Mouse (Mus musculus) large intestine, adult 2 months (tissue): ENCODE measurements around the gene Fgd3. TPM values are rescaled to one million over a fixed set of nuclear protein-coding genes. Genes with fewer than 3 reads are reported as not detected.

ENCODE experiments used
- DNase-seq: peaks from one replicate; pipeline ENCODE4 v3.0.0-alpha.2; 2012; ENCODE audit warnings: low read depth, low spot score
- WGBS: fragments of 180-500 bp; shearing (Covaris S2); methylation state at CpG from one replicate; pipeline ENCODE4 v1.1.7; 2018; 5-methylcytosine and 5-hydroxymethylcytosine counted together
- polyA plus RNA-seq: library from polyadenylated mRNA; depleted of rRNA; stranded (reverse); fragments of >200 nt; gene quantifications from 2 replicates; pipeline ENCODE4 v1.2.3, GENCODE M21; 2012

Fgd3 gene
- polyA plus RNA-seq, 1 experiment = 3.0 TPM

DNA sequence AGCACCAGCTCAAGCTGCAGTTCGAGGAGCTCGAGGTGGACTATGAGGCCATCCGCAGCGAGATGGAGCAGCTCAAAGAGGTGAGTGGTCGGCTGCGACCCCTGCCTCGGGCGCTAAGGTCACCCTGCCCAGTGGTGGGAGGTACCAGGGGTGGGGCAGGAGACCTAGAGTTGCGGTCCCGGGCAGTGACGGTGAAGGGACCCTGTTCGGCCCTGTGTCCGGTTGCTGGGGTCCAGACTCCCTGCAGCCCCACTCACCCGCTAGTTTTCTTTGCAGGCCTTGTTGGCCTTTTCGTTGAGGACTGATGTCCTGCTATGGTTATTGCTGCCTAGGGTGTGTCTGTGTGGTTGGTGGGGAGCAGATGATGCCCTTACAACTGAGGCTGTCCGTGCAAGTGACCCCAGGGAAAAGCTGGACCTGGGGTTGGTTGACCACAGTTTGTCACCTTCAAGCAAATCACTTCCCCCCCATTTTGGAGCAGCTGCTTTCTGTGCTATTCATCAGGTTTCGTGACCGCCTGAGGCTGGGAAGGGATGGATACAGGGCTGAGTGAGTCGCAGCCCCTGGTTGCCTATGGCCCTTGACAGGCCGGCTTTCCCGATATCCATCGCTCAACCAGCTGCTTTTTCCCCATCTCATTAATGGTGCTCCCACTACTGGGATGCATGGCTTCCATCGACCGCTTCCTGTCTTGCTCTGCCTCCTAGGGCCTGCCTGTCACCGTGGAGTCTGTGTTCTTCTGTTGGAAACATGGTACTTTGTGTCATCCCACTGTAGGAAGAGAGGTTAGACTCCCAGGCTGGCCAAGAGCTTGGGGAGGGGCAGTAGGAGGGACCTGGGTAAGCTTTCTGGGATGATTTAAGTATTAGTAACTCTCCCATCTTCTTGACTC is 22.0 kb upstream of the Fgd3 start:
- WGBS = 12% methylated on average over 25 of the region's 25 CpGs

DNA sequence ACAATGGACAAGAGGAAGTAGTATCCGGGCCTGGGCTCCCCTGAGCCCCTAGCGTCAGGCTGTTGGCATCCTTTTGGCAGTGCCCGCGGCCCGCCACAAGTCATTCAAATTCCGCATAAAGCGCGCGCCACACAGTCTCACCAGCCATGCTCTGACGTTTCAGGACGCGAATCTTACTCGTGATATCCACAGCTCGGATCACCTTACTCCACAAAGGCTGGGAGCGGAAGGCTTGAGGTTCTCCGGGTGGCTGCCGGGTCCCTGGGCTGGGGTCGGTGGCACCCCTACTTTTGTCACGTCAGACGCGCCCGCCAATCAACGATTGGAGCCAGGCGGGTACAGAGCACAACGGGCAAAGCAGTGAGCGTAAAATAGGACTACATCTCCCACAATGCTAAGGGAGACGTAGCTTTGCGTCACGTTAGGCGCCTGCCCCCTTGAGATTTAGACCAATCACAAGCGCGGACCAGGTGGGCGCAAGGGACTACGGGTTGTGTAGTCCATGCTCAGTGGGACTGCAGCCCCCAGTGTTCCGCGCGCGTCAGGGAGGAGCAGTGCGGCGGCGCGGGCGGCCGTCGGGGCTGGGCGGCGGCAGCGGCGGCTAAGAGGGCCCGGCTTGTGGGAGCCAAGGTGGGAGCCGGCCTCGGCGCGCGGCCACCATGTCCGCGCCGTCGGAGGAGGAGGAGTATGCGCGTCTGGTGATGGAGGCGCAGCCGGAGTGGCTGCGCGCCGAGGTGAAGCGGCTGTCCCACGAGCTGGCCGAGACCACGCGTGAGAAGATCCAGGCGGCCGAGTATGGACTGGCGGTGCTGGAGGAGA is 21.1 kb upstream of the Fgd3 start, which contains the start of gene Bicd2:
Gene Bicd2 (plus strand): TSS at position 574 of the 819 bp plus-strand sequence.
- DNase-seq = peak; percentile 94
- under 1% methylated on average over 74 of the region's 74 CpGs for WGBS

More for the DNA sequence above, 22.0 kb upstream of the Fgd3 start:
- no peak for DNase-seq

- WGBS = 63% methylated on average over 7 of the region's 7 CpGs
- no peak for DNase-seq
Observed at GRCm38 (mm10) chr13:49338893-49339546, 18.9 kb upstream of the Fgd3 start.

DNA sequence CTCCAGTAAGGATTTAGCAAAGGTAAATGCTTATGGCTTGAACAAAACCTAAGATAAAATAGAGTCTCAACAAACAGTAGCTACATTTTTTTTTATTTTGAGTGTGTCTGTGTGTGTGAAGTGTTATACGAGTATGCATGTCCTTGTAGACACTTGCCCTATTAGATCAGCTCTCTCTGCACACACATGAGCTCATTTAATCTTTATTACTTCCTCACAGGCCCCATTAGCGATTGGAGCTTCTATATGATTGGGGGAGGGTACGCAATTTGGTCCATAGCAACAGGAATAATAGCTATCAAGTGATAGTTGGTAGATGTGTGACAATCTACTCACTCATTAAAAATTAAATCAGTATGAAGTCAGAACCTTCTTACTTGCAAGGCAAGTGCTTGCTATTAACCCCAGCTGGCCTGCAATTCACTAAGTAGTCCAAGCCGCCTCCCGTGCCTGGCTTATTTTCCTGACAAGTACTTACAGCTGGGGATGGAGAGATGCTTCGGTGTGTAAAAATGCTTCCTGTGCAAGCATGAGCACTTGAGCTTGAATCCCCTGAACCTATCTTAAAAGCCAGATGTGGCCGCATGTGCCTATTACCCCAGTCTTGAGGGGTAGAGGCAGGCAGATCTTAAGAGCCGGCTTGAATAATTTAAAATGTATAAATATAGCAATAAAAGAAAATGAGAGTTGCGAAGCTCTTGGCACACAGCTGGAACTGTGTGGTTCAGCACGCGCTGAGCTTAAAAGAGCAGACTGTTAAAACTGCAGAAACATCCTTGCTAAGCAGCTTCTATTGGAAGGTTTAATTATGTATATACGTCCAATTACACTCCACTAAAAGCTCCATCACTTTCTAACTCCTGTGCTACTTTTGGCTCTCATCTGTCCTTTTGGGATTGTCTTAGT is 15.2 kb upstream of the Fgd3 start:
- DNase-seq = no peak
- 65% methylated on average over 12 of the region's 12 CpGs for WGBS

DNA sequence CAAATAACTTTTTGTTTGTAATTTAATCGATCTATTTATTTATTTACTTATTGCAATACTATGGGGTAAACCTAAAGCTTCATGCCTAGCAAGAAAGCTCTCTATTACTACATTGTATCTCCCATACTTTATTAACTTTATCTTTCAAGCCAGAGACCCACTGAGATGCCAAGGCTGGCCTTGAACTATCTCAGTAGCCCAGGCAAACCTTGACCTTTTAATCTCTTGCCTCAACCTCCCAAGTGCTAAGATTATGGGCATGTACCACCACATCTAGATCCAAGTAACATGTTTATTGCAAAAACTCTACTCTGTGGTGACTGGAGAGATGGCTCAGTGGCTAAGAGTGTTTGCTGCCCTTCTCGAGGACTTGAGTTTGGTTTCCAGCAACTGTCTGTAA is 13.1 kb upstream of the Fgd3 start:
- WGBS = 71% methylated on average over 2 of the region's 2 CpGs
- no peak for DNase-seq

DNA sequence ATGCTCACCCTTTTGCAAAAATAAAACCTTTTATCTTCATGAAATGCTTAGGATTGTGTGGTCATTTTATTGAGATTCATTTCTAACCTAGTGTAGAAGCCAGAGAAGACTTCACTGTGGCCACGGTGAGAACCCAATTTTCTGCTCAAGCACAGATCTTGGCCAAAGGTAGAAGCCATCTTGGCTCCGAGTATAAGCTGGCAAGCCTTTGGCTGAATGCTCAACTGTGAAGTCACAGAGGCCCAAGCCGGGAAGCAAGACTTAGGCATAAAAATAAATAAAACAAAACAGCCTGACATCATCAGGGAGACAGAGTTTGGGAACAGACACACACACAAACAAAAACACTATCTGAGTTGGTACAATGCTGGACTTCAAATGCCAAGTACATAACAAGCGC is 8.0 kb upstream of the Fgd3 start:
- no peak for DNase-seq
- WGBS = 68% methylated on average over 4 of the region's 4 CpGs

- DNase-seq = no peak
Observed at GRCm38 (mm10) chr13:49326246-49327206, 6.4 kb upstream of the Fgd3 start.

GRCm38 (mm10) chr13:49324871-49325270 is 4.8 kb upstream of the Fgd3 start:
- 89% methylated on average over 5 of the region's 5 CpGs for WGBS
- DNase-seq = no peak

More at GRCm38 (mm10) chr13:49326246-49327206, 6.4 kb upstream of the Fgd3 start:
- WGBS = 58% methylated on average over 6 of the region's 6 CpGs

- no peak for DNase-seq
- 90% methylated on average over 5 of the region's 5 CpGs for WGBS
Observed at GRCm38 (mm10) chr13:49322739-49323138, 2.6 kb upstream of the Fgd3 start.

GRCm38 (mm10) chr13:49322169-49322568 is 2.1 kb upstream of the Fgd3 start:
- WGBS = 78% methylated on average over 5 of the region's 5 CpGs
- no peak for DNase-seq

GRCm38 (mm10) chr13:49321452-49321851 is 1.3 kb upstream of the Fgd3 start:
- WGBS = 63% methylated on average over 3 of the region's 3 CpGs
- DNase-seq = no peak

DNA sequence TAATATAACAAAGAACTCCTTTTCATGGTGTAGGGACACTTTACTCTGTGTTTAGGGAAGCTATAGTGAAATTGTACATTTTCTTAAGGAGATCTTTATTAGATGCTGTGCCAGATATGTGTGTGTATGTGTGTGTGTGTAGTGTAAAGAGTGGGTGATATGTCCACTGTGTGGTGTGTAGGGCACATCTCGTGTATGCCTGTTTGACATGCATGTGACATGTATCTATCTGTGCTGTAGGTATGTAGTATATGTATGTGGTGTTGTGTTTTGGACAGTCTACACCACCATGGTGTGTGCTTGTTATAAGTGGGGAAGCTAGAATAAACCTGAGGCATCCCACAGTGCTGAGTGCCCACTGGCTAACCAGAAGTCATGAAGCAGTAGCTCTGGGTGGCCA is 403 bp upstream of the Fgd3 start:
- WGBS = 94% methylated on average over 1 of the region's 1 CpGs
- no peak for DNase-seq

DNA sequence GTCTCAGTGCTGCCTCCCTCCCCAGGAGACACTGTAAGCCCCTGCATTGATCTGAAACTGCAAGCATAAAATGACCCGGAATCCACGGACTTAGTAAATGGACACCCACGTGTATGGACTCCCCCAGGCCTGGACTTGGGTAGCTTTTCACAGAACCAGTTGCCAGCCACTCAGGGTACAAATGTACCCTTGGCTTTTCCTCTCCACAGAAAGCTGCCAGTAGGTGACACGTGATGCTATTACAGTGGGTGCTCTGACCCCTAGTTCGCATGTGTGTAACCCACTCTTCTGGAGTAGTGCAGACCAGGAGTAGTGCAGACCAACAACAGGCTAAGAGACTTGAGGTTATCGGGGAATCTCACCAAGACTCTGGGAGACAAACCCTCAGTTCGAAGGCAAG is 2.2 kb downstream of the Fgd3 start:
- no peak for DNase-seq
- 92% methylated on average over 7 of the region's 7 CpGs for WGBS

DNA sequence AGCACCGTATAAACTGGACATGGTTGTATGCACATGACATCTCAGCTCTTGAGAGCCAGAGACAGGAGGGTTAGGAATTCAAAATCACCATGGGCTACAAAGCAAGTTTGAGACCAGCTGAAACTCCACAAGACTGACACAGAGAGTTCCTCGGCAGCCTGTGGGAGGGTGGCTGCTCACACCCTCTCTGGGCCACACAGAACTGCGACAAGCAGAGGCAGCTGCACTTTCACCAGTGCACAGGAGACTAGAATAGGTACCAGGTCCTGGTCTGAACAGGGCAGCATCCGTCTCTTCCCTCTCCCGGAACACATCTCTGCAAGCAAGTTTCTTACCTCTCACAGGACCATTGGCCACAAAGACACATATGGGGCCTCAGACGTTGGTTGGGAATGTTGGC is 2.6 kb downstream of the Fgd3 start:
- WGBS = 59% methylated on average over 6 of the region's 6 CpGs
- DNase-seq = no peak

DNA sequence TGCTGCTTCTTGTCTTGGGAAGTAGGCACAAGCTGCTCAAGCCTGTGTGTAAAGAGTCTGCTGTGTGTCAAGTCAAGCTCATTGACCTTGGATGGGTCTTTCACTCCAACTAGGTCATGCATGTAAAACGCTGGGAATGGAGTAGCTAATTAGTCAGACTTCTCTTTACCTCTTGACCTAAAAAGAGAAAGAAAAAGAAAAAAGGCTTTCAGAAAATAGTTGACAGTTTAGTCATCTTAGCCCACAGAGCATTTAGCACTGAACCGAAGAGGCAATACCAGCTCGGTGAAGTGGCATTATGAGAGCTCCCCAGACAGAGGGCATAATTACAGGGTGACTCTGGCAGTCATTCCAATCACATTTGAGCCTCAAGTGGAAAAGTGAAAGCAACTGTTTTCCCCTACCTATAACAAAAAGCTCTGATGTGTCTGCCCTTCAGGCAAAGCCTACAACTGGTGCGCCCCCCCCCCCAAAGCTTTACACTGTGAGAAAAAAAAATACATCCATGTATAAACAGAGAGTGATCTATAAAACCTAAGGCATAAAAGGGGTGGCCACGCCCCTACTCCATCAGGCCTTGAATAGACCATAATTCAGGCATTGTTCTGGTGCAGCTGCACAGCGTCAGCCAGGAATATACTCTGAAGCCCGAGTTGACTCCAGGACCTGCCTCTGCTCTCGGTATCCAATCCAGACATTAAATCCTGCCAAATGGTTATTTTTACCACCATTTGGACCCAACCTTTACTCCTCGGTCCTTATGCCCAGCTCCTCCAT is 3.5 kb downstream of the Fgd3 start:
- 17% methylated on average over 9 of the region's 9 CpGs for WGBS
- no peak for DNase-seq

GRCm38 (mm10) chr13:49311642-49312041 is 8.5 kb downstream of the Fgd3 start:
- WGBS = 40% methylated on average over 7 of the region's 7 CpGs
- no peak for DNase-seq

- 89% methylated on average over 1 of the region's 1 CpGs for WGBS
- DNase-seq = no peak
Observed at GRCm38 (mm10) chr13:49309501-49309900, 10.6 kb downstream of the Fgd3 start.
